Mouse (Mus musculus) erythroblast, adult 5-6 weeks (primary cell): ENCODE data around the gene Spryd7. TPM values are rescaled to one million over a fixed set of nuclear protein-coding genes. Genes with fewer than 3 reads are reported as not detected.
"Not testable (repeated sequence)": the region's sequence is repeated elsewhere in the genome, so short reads cannot be mapped to it uniquely, and the experiment has no call there.

Experiments used
- ATAC-seq: replicated peaks from 2 replicates; pipeline ENCODE4 v1.8.0; 2016; ENCODE audit warnings: moderate number of reproducible peaks, mild to moderate bottlenecking, moderate TSS enrichment, inconsistent platforms; ENCODE audit not compliant: poor library complexity, low FRiP score, severe bottlenecking
- total RNA-seq, 2 experiments: library from RNA; stranded (forward) in 1 of 2; stranded (reverse) in 1 of 2; fragments of 150-400 nt in 1 of 2; fragments of 200-764, 138-1000 nt in 1 of 2; gene quantifications; 2 replicates each; pipeline versions ENCODE4 v1.2.3 to v1.2.4; 2015 to 2017; ENCODE audit warnings: low replicate concordance in 2 of 2

The Spryd7 gene
- total RNA-seq, 2 experiments from 2014 or later: 0.26 to 3.5 TPM

DNA sequence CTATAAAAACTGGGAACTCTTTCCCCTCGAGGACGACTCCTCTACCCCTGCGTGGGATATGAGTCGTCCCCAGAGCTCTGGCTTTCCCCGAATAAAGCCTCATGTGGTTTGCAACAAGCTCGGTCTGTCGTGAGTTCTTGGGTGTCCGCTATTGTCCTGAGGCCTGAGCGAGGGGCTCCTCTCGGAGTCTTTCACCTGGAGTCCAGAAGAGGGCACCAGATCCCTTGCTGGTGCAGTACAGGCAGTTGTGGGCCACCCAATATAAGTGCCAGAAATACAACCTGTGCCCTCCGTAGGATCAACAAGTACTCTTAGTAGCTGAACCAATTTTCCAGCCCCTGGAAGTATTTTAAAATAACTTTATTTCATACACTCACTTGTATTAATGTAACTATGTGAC lies 18.9 kb downstream of the Spryd7 start:
- not testable (repeated sequence) for ATAC-seq

DNA sequence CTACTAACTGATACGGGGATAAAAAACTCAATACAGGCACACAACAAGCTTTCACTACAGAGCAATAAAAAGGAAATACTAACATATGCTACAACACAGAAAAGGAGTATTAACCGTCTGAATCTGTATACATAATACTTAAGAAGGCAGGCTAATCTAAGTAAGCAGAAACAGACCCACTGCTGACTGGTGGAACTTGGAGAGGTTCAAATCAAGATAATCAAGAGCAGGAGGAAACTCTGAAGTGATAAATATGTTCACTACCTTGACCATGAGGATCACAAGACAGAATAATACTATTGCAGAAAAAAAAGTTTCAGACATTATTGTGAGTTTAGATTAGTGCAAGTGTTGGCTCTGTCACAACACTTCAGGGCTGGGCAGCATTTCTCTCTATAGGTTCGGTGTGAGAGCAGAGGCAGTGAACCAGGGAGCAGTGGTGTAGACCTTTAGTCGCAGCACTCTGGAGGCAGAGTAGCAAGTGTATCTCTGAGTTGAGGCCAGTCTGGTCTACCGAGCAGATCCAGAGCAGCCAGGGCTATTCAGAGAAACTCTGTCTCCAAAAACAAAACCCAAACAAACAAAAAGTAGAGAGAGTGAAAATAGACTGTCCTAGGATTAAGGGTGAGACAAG lies 19.9 kb downstream of the Spryd7 start:
- no peak for ATAC-seq

DNA sequence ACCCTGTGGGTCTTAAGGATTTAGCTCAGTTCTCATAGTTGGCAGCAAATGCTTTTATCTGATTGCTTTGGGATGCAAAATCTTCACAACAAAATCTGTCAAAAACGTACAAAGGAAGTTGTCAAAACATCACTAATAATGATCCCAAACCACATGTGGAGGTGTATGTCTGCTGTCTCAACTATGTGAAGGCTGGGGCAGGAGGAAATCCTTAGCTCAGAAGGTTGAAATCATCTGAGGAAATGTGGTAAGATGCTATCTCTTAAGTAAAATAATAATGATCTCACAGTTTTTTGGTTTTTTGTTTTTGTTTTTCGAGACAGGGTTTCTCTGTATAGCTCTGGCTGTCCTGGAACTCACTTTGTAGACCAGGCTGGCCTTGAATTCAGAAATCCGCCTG lies 20.9 kb downstream of the Spryd7 start:
- ATAC-seq: no peak

DNA sequence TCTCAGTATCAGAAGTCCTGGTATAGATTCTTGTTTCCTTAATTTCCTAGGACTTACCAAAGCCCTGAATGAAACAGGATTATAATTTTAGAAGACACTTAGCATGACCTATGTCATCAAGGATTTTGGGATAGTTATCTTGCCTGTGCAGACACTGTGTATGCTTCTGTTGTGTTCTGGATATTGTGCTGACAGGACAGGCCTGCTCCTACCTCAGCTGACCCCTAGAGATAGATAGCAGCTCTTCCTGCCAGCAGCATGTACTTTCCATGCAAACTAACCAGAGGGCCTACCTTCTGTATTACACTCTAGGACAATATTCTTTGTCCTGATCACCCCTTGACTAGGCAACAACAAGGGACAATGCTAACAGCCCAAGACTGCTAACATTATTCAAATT lies 25.7 kb downstream of the Spryd7 start:
- ATAC-seq: no peak

DNA sequence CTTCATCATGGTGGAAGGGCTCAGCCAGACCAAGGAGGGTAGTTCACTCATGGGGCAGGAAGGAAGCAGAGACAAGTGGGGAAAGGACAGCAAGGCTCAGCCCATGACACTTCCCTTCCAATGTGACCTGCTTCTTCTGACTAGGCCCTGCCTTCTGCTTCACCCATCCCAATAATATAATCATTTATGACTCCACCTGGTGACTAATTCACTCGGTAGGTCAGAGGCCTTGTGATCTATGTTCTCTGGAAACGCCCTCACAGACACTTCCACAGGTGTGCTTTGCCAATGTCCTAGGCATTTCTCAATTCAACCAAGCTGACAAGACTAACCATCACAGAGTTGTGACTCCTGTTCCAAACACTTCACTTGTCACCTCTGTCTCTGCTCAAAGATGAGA lies 26.3 kb downstream of the Spryd7 start:
- no peak for ATAC-seq

DNA sequence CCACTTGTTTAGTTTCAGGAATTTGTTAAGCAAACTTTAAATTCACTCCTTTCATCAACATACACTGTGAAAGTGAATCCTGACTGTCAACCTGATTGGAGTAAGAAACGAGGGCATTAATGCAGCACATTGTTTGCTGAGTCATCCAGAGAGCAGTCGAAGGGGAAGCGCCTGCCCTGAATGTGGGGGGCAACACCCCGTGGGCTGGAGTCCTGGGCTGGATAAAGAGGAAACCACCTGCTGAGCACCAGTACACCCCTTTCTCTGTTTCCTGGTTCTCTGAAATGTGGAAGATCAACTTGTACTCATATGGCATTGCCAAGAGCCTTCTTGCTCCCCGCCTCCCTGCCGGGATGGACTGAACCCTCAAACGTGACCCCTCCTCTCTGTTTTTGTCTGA lies 27.2 kb downstream of the Spryd7 start:
- ATAC-seq: no peak

DNA sequence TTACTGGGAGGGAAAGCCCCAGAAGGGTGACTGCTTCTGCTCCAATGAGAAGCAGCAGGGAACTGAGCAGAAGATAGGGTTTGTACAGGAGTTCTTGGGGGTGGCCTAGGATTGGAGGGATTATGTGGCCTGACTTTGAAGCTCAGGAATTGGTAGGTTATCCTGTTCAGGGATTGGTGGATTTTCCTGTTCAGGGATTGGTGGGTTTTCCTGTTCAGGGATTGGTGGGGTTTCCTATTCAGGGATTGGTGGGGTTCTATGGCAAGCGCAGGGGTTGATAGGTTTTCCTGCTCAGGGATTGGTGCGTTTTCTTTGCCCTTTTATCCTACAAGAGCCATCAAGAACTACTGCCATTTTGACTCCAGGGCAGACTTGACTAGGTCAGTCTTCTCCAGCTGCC lies 30.7 kb downstream of the Spryd7 start:
- ATAC-seq: no peak

DNA sequence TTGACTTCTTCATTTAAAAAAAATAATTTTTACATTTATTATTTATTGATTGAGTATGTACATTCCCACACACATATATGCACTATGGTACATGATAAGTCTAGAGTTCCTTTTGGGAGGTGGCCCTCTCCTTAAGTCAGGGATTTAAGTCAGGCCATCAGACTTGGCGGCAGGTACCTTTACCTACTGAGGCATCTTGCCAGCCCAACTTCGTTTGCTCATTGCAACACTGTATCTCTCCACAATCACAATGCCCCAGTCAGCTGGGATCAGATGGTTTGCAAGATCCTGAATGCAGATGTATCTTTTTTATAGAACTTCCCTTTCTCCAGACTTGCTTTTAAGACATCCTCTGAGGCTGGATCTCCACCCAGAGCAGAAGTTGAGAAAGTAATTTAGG lies 32.9 kb downstream of the Spryd7 start:
- no peak for ATAC-seq

DNA sequence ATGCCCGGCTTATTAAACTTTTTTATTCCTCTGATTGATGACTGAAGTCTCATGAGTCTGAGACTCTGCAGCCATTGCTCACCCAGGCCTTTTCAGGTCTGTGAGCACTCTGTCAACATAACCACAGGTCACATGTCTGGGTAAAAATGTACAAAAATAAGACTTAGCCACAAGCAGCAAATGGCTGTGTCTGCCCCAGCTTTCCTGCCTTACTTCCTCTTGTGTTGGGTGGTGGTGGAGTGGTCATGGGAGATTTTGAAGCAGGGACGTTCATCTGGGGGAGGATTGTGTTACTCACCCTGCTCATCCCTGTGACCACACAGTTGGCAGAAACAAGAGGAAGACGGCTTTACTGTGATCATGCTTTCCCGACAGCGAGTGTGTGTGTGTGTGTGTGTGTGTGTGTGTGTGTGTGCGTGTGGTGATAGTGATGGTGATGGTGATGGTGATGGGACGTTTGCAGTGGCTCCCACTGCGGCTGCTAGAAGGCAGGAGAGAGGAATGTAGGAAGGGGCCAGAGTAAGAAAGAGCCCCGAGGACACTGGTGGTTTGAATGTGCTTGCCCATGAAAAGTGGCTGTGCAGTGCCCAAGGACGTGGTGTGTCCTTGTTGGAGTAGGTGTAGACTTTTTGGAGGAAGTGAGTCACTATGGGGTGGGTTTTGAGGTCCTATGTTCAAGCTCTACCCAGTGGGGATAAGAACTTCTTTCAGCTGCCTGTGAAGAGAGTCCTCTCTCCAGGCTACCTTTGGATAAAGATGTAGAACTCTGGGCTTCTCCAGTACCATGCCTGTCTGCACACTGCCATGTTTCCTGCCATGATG lies 37.8 kb downstream of the Spryd7 start:
- ATAC-seq: no peak

DNA sequence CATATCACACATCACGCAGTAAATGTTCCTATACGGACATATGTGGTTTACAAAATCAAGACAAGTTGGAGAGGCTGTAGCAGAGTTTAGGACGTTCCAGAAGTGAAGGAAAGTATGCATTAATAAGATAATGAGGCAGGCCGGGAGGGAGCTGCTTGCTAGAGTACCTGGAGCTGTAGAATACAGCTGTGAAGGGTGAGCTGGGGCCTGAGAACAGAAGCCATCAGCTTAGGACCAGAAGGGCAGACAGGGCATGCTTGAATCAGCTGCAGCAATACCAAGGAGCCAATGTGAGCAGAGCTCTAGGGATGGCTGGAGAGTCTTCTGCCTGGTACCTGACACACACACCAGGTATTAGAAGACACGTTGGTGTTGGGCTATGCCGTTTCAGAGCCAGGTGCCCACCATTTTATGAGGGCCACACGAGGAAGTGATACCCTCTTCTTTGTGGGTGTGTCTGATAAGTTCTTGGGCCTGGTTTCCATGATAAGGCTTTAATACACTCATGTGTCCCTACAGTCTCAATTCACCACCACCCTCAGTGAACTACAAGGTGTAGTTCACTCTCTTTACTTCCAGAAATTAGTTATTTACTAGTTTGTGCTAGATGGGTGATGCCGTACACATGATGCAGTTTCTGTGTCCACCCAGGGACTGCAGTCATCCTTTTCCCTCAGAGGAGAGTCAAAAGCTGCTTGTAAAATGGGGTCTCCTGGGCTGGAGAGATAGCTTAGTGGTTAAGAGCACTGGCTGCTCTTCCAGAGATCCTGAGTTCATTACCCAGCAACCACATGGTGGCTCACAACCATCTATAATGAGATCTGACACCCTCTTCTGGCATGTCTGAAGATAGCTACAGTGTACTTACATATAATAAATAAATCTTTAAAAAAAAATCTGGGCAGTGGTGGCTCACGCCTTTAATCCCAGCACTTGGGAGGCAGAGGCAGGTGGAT lies 39.9 kb downstream of the Spryd7 start:
- ATAC-seq: no peak

DNA sequence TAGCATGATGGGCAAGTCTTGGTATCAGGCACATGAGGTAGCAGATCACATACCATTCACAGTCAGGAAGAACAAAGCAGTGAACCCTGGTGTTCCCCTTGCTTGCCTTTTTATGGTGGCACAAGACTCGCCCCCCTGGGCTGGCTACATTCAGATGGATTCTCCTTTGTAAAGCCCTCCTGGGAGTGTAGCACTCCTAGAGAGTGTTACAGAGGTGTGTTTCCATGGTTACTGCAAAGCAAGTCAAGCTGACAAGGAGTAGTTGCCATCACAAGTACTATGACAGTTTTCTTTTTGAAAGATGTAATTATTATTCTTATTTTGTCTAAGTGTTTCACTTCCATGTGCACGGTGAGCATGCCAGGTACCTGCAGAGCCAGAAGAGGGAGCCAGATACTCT lies 45.2 kb downstream of the Spryd7 start:
- no peak; the same call in 1 of the 2 replicates for ATAC-seq

DNA sequence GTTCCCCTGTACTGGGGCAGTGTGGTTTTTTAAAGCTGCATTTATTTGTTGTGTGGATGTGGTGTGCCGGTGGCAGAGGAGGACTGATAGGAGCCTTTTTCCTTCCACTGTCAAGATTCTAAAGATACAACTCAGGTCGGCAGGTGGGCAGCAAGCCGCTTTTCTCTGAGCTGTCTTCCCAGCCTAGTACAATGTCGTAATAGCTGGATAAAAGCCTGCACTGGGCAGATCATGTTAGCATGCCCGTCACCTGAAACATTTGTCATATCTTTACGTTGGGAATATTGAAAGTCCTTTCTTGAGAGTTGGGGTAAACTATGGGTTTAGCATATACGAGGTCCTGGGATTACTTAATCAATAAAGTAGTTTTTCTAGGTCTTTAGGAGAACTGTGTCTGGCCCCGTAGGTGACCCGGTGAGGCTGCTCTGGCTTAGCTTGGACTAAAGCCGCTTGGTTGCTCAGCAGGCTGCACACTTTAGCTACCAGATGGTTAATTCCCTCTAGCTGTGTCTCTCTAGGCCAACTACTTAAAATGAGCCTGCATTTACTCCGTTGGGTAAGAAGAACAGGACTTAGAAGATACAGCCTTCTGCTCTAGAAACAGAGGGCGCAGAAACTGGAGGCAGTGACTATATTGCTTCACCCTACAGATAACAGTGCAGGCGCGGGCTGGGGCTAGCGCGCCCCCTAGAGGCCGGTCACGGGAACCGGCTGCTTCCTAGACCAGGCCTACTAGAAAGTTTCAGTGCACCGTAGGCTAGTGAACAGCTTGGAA lies 58.8 kb downstream of the Spryd7 start:
- ATAC-seq: peak; percentile 91

DNA sequence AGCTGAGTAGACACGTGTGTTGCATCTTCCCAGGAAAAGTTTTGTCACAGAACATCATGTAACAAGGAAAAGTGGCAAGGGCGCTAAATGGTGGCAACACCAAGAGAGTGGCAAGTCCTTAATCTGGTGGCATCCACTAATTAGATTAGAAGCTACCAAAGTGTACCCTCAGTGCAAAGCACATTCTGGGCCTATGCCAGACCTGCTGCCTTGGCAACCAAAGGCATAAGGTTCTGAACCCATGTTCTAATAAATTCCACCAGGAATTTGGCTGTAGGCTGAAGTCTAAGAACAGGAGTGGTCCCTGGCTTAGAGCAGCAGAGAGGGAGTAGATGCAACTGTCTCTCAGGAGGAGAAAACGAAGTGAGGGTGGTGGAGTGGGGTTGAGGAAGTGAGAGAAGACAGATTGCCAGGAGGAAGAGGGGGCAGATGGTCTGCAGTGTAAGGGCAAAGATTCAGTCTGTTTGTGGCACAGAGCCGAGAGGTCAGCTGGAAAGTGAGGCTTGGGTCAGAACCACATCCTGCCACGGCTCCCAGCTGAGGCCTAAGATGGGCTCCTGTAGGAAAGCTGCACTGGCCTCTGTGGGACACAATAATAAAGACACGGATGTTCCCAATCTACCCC lies 63.1 kb downstream of the Spryd7 start:
- ATAC-seq: no peak

Other genes starting within 250 kb of the Spryd7 start
- gene Arl11, start 247.1 kb downstream of the Spryd7 start, total RNA-seq (2015; ENCODE audit: low replicate concordance): 5.4 and 7.3 TPM in 2 replicates
- gene Arl11, start 247.1 kb downstream of the Spryd7 start, total RNA-seq (2017; ENCODE audit: low replicate concordance): 2.3 and 2.9 TPM in 2 replicates
- gene Ebpl, start 196.4 kb downstream of the Spryd7 start, total RNA-seq (2015; ENCODE audit: low replicate concordance): 0.19 and 0.42 TPM in 2 replicates
- gene Ebpl, start 196.4 kb downstream of the Spryd7 start, total RNA-seq (2017; ENCODE audit: low replicate concordance): 0.09 and 1.1 TPM in 2 replicates
- 12.7 and 17.6 TPM in 2 replicates for gene Kpna3, start 117.0 kb downstream of the Spryd7 start, total RNA-seq (2015; ENCODE audit: low replicate concordance)
- gene Kpna3, start 117.0 kb downstream of the Spryd7 start, total RNA-seq (2017; ENCODE audit: low replicate concordance): 11.0 and 13.4 TPM in 2 replicates
- 1.3 and 6.1 TPM in 2 replicates for gene Trim13, start 41.4 kb upstream of the Spryd7 start, total RNA-seq (2015; ENCODE audit: low replicate concordance)
- gene Trim13, start 41.4 kb upstream of the Spryd7 start, total RNA-seq (2017; ENCODE audit: low replicate concordance): 1.7 and 7.1 TPM in 2 replicates
- gene Kcnrg, start 50.6 kb upstream of the Spryd7 start, total RNA-seq (2015; ENCODE audit: low replicate concordance): not detected in 2 replicates
- gene Kcnrg, start 50.6 kb upstream of the Spryd7 start, total RNA-seq (2017; ENCODE audit: low replicate concordance): 0.68 and 0.98 TPM in 2 replicates